ENCODE assay signal across 27 mouse cellular contexts in genomic region chr6:73002391-73002790, GRCm38 (mm10). TPM values are rescaled to one million over a fixed set of nuclear protein-coding genes. Genes with fewer than 3 reads are reported as not detected.
DNase-seq lines count a peak whose midpoint lies in the region; ATAC-seq and TF ChIP-seq lines count a peak whose summit lies in the region.
"Had no signal": no experiment of that assay in that cellular context is flagged by ENCODE, and none has a peak within 500 bp of the region (broad histone marks: within the 10 kb centered on the region; RNA-seq: fewer than 3 reads in every experiment).

No protein-coding gene starts in this region.

- no peak overlapping the region for H3K9ac ChIP-seq in lung, embryonic 15.5 days
- no peak overlapping the region for H3K9ac ChIP-seq in midbrain, embryonic 16.5 days (ENCODE audit: low read depth, low read length)
- H3K9ac ChIP-seq: forebrain, embryonic 13.5 days; hindbrain, embryonic 12.5 days; limb, embryonic 15.5 days; midbrain, embryonic 15.5 days; neural tube, embryonic 12.5 days had no signal

- H3K27me3 ChIP-seq in lung, embryonic 15.5 days: no peaks in the 10 kb centered on the region
- H3K27me3 ChIP-seq in midbrain, embryonic 16.5 days (ENCODE audit: control insufficient read depth, insufficient read depth, low read depth, low read length): no peaks in the 10 kb centered on the region
- H3K27me3 ChIP-seq: forebrain, embryonic 13.5 days; hindbrain, embryonic 12.5 days; limb, embryonic 15.5 days; midbrain, embryonic 15.5 days; neural tube, embryonic 12.5 days had no signal

- no peaks in the 10 kb centered on the region for H3K36me3 ChIP-seq in lung, embryonic 15.5 days
- H3K36me3 ChIP-seq in midbrain, embryonic 16.5 days (ENCODE audit: control insufficient read depth, insufficient read depth, low read length): no peaks in the 10 kb centered on the region
- H3K36me3 ChIP-seq: hindbrain, embryonic 12.5 days; limb, embryonic 10.5 days; limb, embryonic 15.5 days; midbrain, embryonic 10.5 days; midbrain, embryonic 15.5 days; neural tube, embryonic 12.5 days had no signal

- intact Hi-C loops in left cerebral cortex, postnatal 14 days (cut with DNase I): no loop called here

- ATAC-seq in lung, embryonic 15.5 days (ENCODE audit: borderline replicate concordance, extremely low read depth, low FRiP score, low TSS enrichment): 0 out of 2 replicates have a peak, but pooled peaks have one; percentile 25
- peak; percentile 37; the same call in 1 of the 2 replicates for ATAC-seq in common myeloid progenitor, adult 5-6 weeks (replicated peaks; ENCODE audit: low read depth, poor library complexity, severe bottlenecking)
- ATAC-seq in megakaryocyte, adult 5-6 weeks (ENCODE audit: poor library complexity, severe bottlenecking): peak; percentile 58
- no peak for ATAC-seq in midbrain, embryonic 16.5 days
- ATAC-seq: CD4-positive, CD25-positive, alpha-beta regulatory T cell, adult 4 months; forebrain, embryonic 13.5 days; hindbrain, postnatal 0 days; midbrain, embryonic 15.5 days had no signal

- no peaks in the 10 kb centered on the region for H3K4me1 ChIP-seq in lung, embryonic 15.5 days
- H3K4me1 ChIP-seq in midbrain, embryonic 16.5 days (ENCODE audit: control insufficient read depth, insufficient read depth, low read length): no peaks in the 10 kb centered on the region
- H3K4me1 ChIP-seq: forebrain, embryonic 13.5 days; hindbrain, embryonic 12.5 days; limb, embryonic 10.5 days; limb, embryonic 15.5 days; midbrain, embryonic 10.5 days; midbrain, embryonic 15.5 days; neural tube, embryonic 12.5 days had no signal

- no peak overlapping the region for H3K4me2 ChIP-seq in lung, embryonic 15.5 days
- no peak overlapping the region for H3K4me2 ChIP-seq in midbrain, embryonic 16.5 days (ENCODE audit: low read length)
- H3K4me2 ChIP-seq: forebrain, embryonic 13.5 days; heart, embryonic 11.5 days; hindbrain, embryonic 12.5 days; limb, embryonic 15.5 days; midbrain, embryonic 15.5 days; neural tube, embryonic 12.5 days had no signal

- H3K27ac ChIP-seq in lung, embryonic 15.5 days: no peak overlapping the region
- no peak overlapping the region for H3K27ac ChIP-seq in midbrain, embryonic 16.5 days (ENCODE audit: low read length)
- H3K27ac ChIP-seq in layer of hippocampus, adult 2 months: no peak overlapping the region
- H3K27ac ChIP-seq: forebrain, embryonic 13.5 days; hindbrain, embryonic 12.5 days; hindbrain, postnatal 0 days; limb, embryonic 10.5 days; limb, embryonic 15.5 days; midbrain, embryonic 10.5 days; midbrain, embryonic 15.5 days; neural tube, embryonic 12.5 days had no signal

- WGBS in lung, embryonic 15.5 days: 48% methylated on average over 1 of the region's 1 CpGs
- WGBS in midbrain, embryonic 16.5 days: 52% methylated on average over 1 of the region's 1 CpGs

- no peak for DNase-seq in lung, postnatal 14 days
- no peak for DNase-seq in left cerebral cortex, postnatal 14 days (ENCODE audit: low spot score in 2 of 2)
- DNase-seq in layer of hippocampus, adult 2 months (ENCODE audit: low spot score in 2 of 2): no peak
- DNase-seq: adrenal gland, adult 8-10 months; cerebellum, adult 8-10 months; cerebellum, postnatal 25 days; gastrocnemius, postnatal 25 days; heart, adult 18-20 months; heart, postnatal 36 days; kidney, adult 11 months; kidney, postnatal 25 days; lung, adult 2 months; lung, postnatal 36 days had no signal

- no peaks in the 10 kb centered on the region for H3K9me3 ChIP-seq in lung, embryonic 15.5 days
- H3K9me3 ChIP-seq in midbrain, embryonic 16.5 days (replicated peaks; ENCODE audit: control insufficient read depth, low read length, poor library complexity, severe bottlenecking): no peaks in the 10 kb centered on the region
- H3K9me3 ChIP-seq: forebrain, embryonic 13.5 days; hindbrain, embryonic 12.5 days; limb, embryonic 10.5 days; limb, embryonic 15.5 days; midbrain, embryonic 10.5 days; midbrain, embryonic 15.5 days; neural tube, embryonic 12.5 days had no signal

- TF ChIP-seq CTCF in layer of hippocampus, adult 2 months (conservative IDR thresholded peaks at IDR 0.05): no peak

- no peak overlapping the region for H3K4me3 ChIP-seq in lung, embryonic 15.5 days
- no peak overlapping the region for H3K4me3 ChIP-seq in midbrain, embryonic 16.5 days (ENCODE audit: low read depth, low read length)
- no peak overlapping the region for H3K4me3 ChIP-seq in layer of hippocampus, adult 2 months
- H3K4me3 ChIP-seq: forebrain, embryonic 13.5 days; hindbrain, embryonic 12.5 days; limb, embryonic 10.5 days; limb, embryonic 15.5 days; midbrain, embryonic 10.5 days; midbrain, embryonic 15.5 days; neural tube, embryonic 12.5 days had no signal

RNA-seq across cellular contexts. Expression of gene Tmsb10, which starts 43.8 kb away (rescaled TPM):
- polyA plus RNA-seq in lung, embryonic 15.5 days (2015; fragmentation: Nextera tagmentation; extraction: Ambion mirVana): 2,229 and 2,599 TPM in 2 replicates
- 567 and 716 TPM in 2 replicates for total RNA-seq in common myeloid progenitor, adult 5-6 weeks (2017)
- total RNA-seq in megakaryocyte, adult 5-6 weeks (2015): 3,978 and 3,999 TPM in 2 replicates
- total RNA-seq in megakaryocyte, adult 5-6 weeks (2017): 2,780 and 3,394 TPM in 2 replicates
- 5,026 and 5,182 TPM in 2 replicates for polyA plus RNA-seq in midbrain, embryonic 16.5 days (2015; fragmentation: Nextera tagmentation; extraction: Ambion mirVana)
- 100 to 1,000 TPM; 833 to 928 TPM for total RNA-seq in left cerebral cortex, postnatal 14 days (2021)
- 100 to 1,000 TPM; 318 to 329 TPM for total RNA-seq in layer of hippocampus, adult 2 months (2021)
